Mouse (Mus musculus): Measurements from ENCODE around the gene Gm21637. TPM values are rescaled to one million over a fixed set of nuclear protein-coding genes. Genes with fewer than 3 reads are reported as not detected.
"Not testable (repeated sequence)": the region's sequence is repeated elsewhere in the genome, so short reads cannot be mapped to it uniquely, and the experiment has no call there.

Gm21637 gene
- not detected for total RNA-seq (2021)
- long read RNA-seq, experiment 1 = 0 reads
- long read RNA-seq, experiment 2 = 0 reads

- DNase-seq = not testable (repeated sequence)
These were observed at the start of gene Gm21637 for GRCm38 (mm10) chrX:31961744-31962143. Gm21637 (plus strand) TSS chrX:31962044.

Other genes starting within 250 kb of the Gm21637 start
- not detected for gene Btbd35f25, start 244.9 kb upstream of the Gm21637 start, total RNA-seq (2021)
- not detected for gene Btbd35f22, start 85.8 kb downstream of the Gm21637 start, total RNA-seq (2021)

Measured in adrenal gland, postnatal 10 days (tissue).